Mouse (Mus musculus) bone marrow macrophage, adult 2 months (primary cell): ENCODE data around the gene Slc35c1.

Experiments
- CTCF ChIP-seq: IDR thresholded peaks from 2 replicates; pipeline ENCODE4 v1.5.1; 2012; ENCODE audit warnings: low read depth, mild to moderate bottlenecking, low read length, moderate library complexity
- POLR2A ChIP-seq: IDR thresholded peaks from 2 replicates; pipeline ENCODE4 v1.6.1; 2012; ENCODE audit warnings: mild to moderate bottlenecking, low read depth, low read length, borderline replicate concordance

- TF ChIP-seq CTCF (no peak), POLR2A (no peak)
Measured at GRCm38 (mm10) chr2:92422388-92423135, 37.8 kb downstream of the Slc35c1 start.
